Mouse (Mus musculus) macrophage (primary cell): ENCODE results near the gene Krt87. TPM values are rescaled to one million over a fixed set of nuclear protein-coding genes. Genes with fewer than 3 reads are reported as not detected.

ENCODE experiments used
- H3K27ac ChIP-seq: fragments of 350-480 bp; formaldehyde crosslinking; 2 replicates; pipeline ENCODE4 v1.9.0; 2021
- H3K36me3 ChIP-seq: fragments of 350-480 bp; formaldehyde crosslinking; 2 replicates; pipeline ENCODE4 v1.9.0; 2021; ENCODE audit errors: inconsistent target
- H3K4me3 ChIP-seq: fragments of 350-480 bp; formaldehyde crosslinking; 2 replicates; pipeline ENCODE4 v1.9.0; 2021; ENCODE audit errors: inconsistent target
- H3K79me2 ChIP-seq: fragments of 350-480 bp; formaldehyde crosslinking; 2 replicates; pipeline ENCODE4 v1.9.0; 2021; ENCODE audit errors: inconsistent target
- WGBS: methylation state at CpG from one replicate; pipeline ENCODE4 v1.1.7; 2026; ENCODE audit warnings: inconsistent platforms; ENCODE audit not compliant: missing documents; 5-methylcytosine and 5-hydroxymethylcytosine counted together
- polyA plus RNA-seq: library from polyadenylated mRNA; stranded (reverse); fragments of 250-400 nt; gene quantifications from 3 replicates; pipeline ENCODE4 v1.2.4, GENCODE M21; 2018; ENCODE audit warnings: inconsistent platforms

Krt87 gene
- polyA plus RNA-seq, 1 experiment from 2014 or later, result not detected

DNA sequence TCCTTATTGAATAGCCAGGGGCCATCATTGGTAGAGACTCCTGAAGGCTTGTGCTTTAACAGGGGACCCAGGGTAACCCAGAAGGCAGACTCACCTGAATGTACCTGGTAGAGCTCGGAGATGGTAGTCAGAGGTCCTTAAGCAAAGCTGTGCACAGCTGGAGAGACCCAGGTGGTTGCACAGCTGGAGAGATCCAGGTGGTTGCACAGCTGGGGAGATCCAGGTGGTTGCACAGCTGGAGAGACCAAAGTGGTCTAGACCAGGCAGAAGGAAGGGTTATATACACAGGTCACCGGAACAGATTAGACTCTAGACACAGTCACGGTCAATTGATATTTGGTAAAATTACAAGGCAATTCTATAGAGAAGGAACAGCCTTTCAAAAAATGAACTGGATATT, 41.7 kb downstream of the Krt87 start:
- no peak overlapping the region for H3K4me3 ChIP-seq
- no peaks in the 10 kb centered on the region for H3K79me2 ChIP-seq
- 93% methylated on average over 3 of the region's 3 CpGs for WGBS
- no peaks in the 10 kb centered on the region for H3K36me3 ChIP-seq
- H3K27ac ChIP-seq, result no peak overlapping the region

GRCm38 (mm10) chr15:101396466-101396865, 42.1 kb downstream of the Krt87 start:
- Histone ChIP-seq H3K27ac (no peak overlapping the region), H3K4me3 (no peak overlapping the region), H3K79me2 (no peaks in the 10 kb centered on the region), H3K36me3 (no peaks in the 10 kb centered on the region)
- 69% methylated on average over 7 of the region's 7 CpGs for WGBS

- WGBS, result 92% methylated on average over 7 of the region's 7 CpGs
- H3K79me2 ChIP-seq, result no peaks in the 10 kb centered on the region
- no peak overlapping the region for H3K27ac ChIP-seq
- H3K36me3 ChIP-seq, result no peaks in the 10 kb centered on the region
- H3K4me3 ChIP-seq, result no peak overlapping the region
These were observed 43.7 kb downstream of the Krt87 start for GRCm38 (mm10) chr15:101394908-101395307.

DNA sequence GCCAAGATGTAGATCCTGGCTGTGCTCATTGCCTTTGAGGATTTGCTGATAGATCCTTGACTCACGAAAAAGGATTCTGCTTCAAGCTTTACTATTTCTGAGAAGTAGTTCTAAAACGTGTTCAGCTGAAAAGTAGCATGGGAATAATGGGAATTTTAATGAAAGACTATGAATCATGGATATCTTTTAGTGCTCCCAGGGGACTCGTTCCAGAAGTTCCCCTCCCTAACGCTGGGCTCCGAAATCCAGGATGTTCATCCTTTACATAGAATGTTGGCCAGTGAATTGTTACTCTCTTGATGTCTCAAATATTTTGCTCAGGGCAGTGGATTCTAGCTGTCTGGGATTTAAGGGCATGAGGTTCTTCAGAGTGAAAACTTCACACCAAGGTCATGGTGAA, 46.4 kb downstream of the Krt87 start:
- Histone ChIP-seq H3K4me3 (no peak overlapping the region), H3K36me3 (no peaks in the 10 kb centered on the region), H3K27ac (no peak overlapping the region), H3K79me2 (no peaks in the 10 kb centered on the region)
- WGBS, result 94% methylated on average over 5 of the region's 5 CpGs

GRCm38 (mm10) chr15:101390203-101390602, 48.4 kb downstream of the Krt87 start:
- 97% methylated on average over 5 of the region's 5 CpGs for WGBS
- H3K27ac ChIP-seq, result no peak overlapping the region
- no peaks in the 10 kb centered on the region for H3K36me3 ChIP-seq
- no peaks in the 10 kb centered on the region for H3K79me2 ChIP-seq
- H3K4me3 ChIP-seq, result no peak overlapping the region

GRCm38 (mm10) chr15:101388034-101388541, 50.5 kb downstream of the Krt87 start:
- Histone ChIP-seq H3K36me3 (no peaks in the 10 kb centered on the region), H3K27ac (no peak overlapping the region), H3K79me2 (no peaks in the 10 kb centered on the region), H3K4me3 (no peak overlapping the region)
- WGBS, result 11% methylated on average over 5 of the region's 5 CpGs

- Histone ChIP-seq H3K79me2 (no peaks in the 10 kb centered on the region), H3K4me3 (no peak overlapping the region), H3K27ac (no peak overlapping the region), H3K36me3 (no peaks in the 10 kb centered on the region)
- 65% methylated on average over 3 of the region's 3 CpGs for WGBS
These were observed 51.4 kb downstream of the Krt87 start for GRCm38 (mm10) chr15:101387176-101387575.

DNA sequence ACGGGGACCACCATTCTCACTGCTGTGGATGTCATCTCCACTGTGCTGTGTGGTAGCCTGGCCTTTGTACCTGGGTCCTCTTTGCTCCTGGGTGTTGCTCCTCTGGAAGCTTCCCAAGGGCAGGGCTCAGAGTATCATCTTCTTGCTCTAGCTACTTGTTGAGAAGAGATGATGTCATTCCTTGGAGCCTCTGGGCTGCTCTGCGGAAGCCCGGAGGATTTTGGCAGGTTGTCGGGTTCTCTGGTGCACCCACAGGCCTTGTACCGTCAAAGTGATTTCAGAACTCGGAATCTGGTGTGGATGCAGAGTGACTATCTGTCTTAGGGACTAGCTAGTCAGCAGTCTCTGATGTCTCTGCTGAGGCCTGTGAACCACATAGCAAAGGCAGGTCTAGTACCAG, 53.5 kb downstream of the Krt87 start:
- Histone ChIP-seq H3K79me2 (no peaks in the 10 kb centered on the region), H3K4me3 (no peak overlapping the region), H3K36me3 (no peaks in the 10 kb centered on the region), H3K27ac (no peak overlapping the region)
- 94% methylated on average over 6 of the region's 6 CpGs for WGBS

GRCm38 (mm10) chr15:101384610-101385009, 54.0 kb downstream of the Krt87 start:
- H3K36me3 ChIP-seq, result no peaks in the 10 kb centered on the region
- H3K27ac ChIP-seq, result no peak overlapping the region
- no peak overlapping the region for H3K4me3 ChIP-seq
- H3K79me2 ChIP-seq, result no peaks in the 10 kb centered on the region
- 62% methylated on average over 7 of the region's 7 CpGs for WGBS

DNA sequence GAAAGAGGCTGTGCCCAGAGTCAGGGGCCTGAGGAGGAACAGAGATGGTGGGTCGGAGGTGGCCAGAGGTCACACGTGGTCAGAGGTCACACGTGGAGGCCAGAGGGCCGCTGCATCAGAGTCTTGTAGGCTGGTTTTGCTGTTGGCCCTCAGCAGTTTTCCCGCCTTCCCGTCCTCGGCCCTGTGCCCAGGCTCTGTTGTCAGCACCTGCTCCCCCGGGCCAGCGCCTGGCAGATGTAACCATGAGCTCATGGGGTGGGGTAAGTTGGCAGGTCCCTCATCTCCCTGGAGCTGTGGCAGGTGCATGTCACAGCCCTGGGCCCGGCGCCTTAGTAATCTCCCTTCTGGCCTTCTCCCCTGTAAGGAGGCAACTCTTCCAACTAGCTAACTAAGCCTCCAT, 55.8 kb downstream of the Krt87 start:
- 87% methylated on average over 8 of the region's 11 CpGs for WGBS
- Histone ChIP-seq H3K36me3 (no peaks in the 10 kb centered on the region), H3K27ac (no peak overlapping the region), H3K79me2 (no peaks in the 10 kb centered on the region), H3K4me3 (no peak overlapping the region)

- H3K27ac ChIP-seq, result no peak overlapping the region
- WGBS, result 63% methylated on average over 9 of the region's 9 CpGs
- H3K79me2 ChIP-seq, result no peaks in the 10 kb centered on the region
These were observed 56.8 kb downstream of the Krt87 start for GRCm38 (mm10) chr15:101381758-101382157.

More at GRCm38 (mm10) chr15:101381758-101382157, 56.8 kb downstream of the Krt87 start:
- Histone ChIP-seq H3K36me3 (no peaks in the 10 kb centered on the region), H3K4me3 (no peak overlapping the region)

Other genes starting within 250 kb of the Krt87 start
- gene Grasp, start 214.6 kb downstream of the Krt87 start, polyA plus RNA-seq, result 0.26 to 0.36 TPM in 2 of 3 replicates, not detected in the other
- 6.1 to 9.4 TPM (median 7.1 TPM) in 3 replicates for gene Nr4a1, start 184.5 kb downstream of the Krt87 start, polyA plus RNA-seq
- 19.7 to 26.3 TPM (median 22.9 TPM) in 3 replicates for gene Atg101, start 154.5 kb downstream of the Krt87 start, polyA plus RNA-seq
- gene 6030408B16Rik, start 145.6 kb downstream of the Krt87 start, polyA plus RNA-seq, result not detected in 3 replicates
- gene Krt80, start 68.6 kb downstream of the Krt87 start, polyA plus RNA-seq, result 0.51 to 0.83 TPM (median 0.56 TPM) in 3 replicates
- gene Krt7, start 27.8 kb downstream of the Krt87 start, polyA plus RNA-seq, result not detected in 3 replicates
- not detected in 3 replicates for gene Krt88, start 8.9 kb upstream of the Krt87 start, polyA plus RNA-seq
- gene Krt81, start 24.9 kb upstream of the Krt87 start, polyA plus RNA-seq, result not detected in 3 replicates
- gene Krt86, start 34.7 kb upstream of the Krt87 start, polyA plus RNA-seq, result not detected in 3 replicates
- gene Krt83, start 52.7 kb upstream of the Krt87 start, polyA plus RNA-seq, result not detected in 3 replicates
- not detected in 3 replicates for gene Gm49425, start 78.5 kb upstream of the Krt87 start, polyA plus RNA-seq
- not detected in 3 replicates for gene Krt84, start 94.0 kb upstream of the Krt87 start, polyA plus RNA-seq
- gene Krt82, start 111.9 kb upstream of the Krt87 start, polyA plus RNA-seq, result not detected in 3 replicates
- gene Krt90, start 124.1 kb upstream of the Krt87 start, polyA plus RNA-seq, result not detected in 3 replicates
- gene Krt75, start 135.1 kb upstream of the Krt87 start, polyA plus RNA-seq, result not detected in 3 replicates
- gene Gm5414, start 189.4 kb upstream of the Krt87 start, polyA plus RNA-seq, result not detected in 3 replicates
- not detected in 3 replicates for gene Gm5478, start 208.6 kb upstream of the Krt87 start, polyA plus RNA-seq
- not detected in 3 replicates for gene Krt6b, start 241.5 kb upstream of the Krt87 start, polyA plus RNA-seq